Mouse (Mus musculus): ENCODE measurements at regions not wholly inside any gene's neighbourhood (a gene's known extent, or its start where the extent isn't known, plus 50 kb on each side); places are given as distances from the start of the nearest gene placed in this dataset.
"Not testable (repeated sequence)": the region's sequence is repeated elsewhere in the genome, so short reads cannot be mapped to it uniquely, and the experiment has no call there.

- H3K4me1 ChIP-seq (ENCODE audit: control insufficient read depth, insufficient read depth, low read length); ATAC-seq: not testable (repeated sequence)
- WGBS = 96% methylated on average over 4 of the region's 4 CpGs
Observed at GRCm38 (mm10) chr6:13763636-13764035, 76.1 kb downstream of the Gpr85 start.

GRCm38 (mm10) chr6:13759431-13759830, 80.3 kb downstream of the Gpr85 start:
- Histone ChIP-seq H3K36me3 (ENCODE audit: control insufficient read depth, insufficient read depth, low read length) (no peaks in the 10 kb centered on the region), H3K4me1 (ENCODE audit: control insufficient read depth, insufficient read depth, low read length) (no peaks in the 10 kb centered on the region), H3K4me3 (ENCODE audit: low read depth, low read length) (no peak overlapping the region), H3K9ac (ENCODE audit: low read depth, low read length) (no peak overlapping the region), H3K9me3 (replicated peaks; ENCODE audit: control insufficient read depth, low read length, poor library complexity, severe bottlenecking) (no peaks in the 10 kb centered on the region), H3K4me2 (ENCODE audit: low read length) (no peak overlapping the region), H3K27ac (ENCODE audit: low read length) (no peak overlapping the region), H3K27me3 (ENCODE audit: control insufficient read depth, insufficient read depth, low read depth, low read length) (no peaks in the 10 kb centered on the region)
- WGBS = 92% methylated on average over 2 of the region's 2 CpGs
- no peak for ATAC-seq

More at GRCm38 (mm10) chr6:13763636-13764035, 76.1 kb downstream of the Gpr85 start:
- not testable (repeated sequence) for H3K27ac ChIP-seq (ENCODE audit: low read length); H3K27me3 ChIP-seq (ENCODE audit: control insufficient read depth, insufficient read depth, low read depth, low read length); H3K9ac ChIP-seq (ENCODE audit: low read depth, low read length); H3K36me3 ChIP-seq (ENCODE audit: control insufficient read depth, insufficient read depth, low read length); H3K4me3 ChIP-seq (ENCODE audit: low read depth, low read length); H3K9me3 ChIP-seq (replicated peaks; ENCODE audit: control insufficient read depth, low read length, poor library complexity, severe bottlenecking); H3K4me2 ChIP-seq (ENCODE audit: low read length)

DNA sequence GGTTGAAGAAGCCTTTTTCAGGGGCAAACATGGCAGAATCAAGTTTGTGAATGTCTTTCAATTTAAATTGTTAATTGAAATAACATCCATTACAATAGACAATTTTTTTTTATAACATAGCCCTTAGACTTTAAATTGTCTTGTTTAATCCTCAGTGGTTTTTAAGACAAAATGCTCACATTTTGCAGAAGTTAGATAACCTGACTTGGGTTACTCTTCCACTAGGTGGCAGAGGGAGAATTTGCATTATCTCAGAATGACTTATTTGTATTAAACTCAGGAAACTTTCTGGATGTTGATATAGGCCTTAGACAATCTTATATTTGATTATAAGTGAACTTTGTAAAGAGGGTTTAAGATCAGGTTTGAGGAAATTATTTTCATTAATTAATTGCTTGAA, 80.8 kb downstream of the Gpr85 start:
- no peak overlapping the region for H3K9ac ChIP-seq (ENCODE audit: low read depth, low read length)
- H3K9me3 ChIP-seq (replicated peaks; ENCODE audit: control insufficient read depth, low read length, poor library complexity, severe bottlenecking) = no peaks in the 10 kb centered on the region
- H3K36me3 ChIP-seq (ENCODE audit: control insufficient read depth, insufficient read depth, low read length) = no peaks in the 10 kb centered on the region
- no peaks in the 10 kb centered on the region for H3K4me1 ChIP-seq (ENCODE audit: control insufficient read depth, insufficient read depth, low read length)
- H3K27me3 ChIP-seq (ENCODE audit: control insufficient read depth, insufficient read depth, low read depth, low read length) = no peaks in the 10 kb centered on the region
- no peak overlapping the region for H3K4me2 ChIP-seq (ENCODE audit: low read length)
- no peak for ATAC-seq
- no peak overlapping the region for H3K4me3 ChIP-seq (ENCODE audit: low read depth, low read length)
- no peak overlapping the region for H3K27ac ChIP-seq (ENCODE audit: low read length)

DNA sequence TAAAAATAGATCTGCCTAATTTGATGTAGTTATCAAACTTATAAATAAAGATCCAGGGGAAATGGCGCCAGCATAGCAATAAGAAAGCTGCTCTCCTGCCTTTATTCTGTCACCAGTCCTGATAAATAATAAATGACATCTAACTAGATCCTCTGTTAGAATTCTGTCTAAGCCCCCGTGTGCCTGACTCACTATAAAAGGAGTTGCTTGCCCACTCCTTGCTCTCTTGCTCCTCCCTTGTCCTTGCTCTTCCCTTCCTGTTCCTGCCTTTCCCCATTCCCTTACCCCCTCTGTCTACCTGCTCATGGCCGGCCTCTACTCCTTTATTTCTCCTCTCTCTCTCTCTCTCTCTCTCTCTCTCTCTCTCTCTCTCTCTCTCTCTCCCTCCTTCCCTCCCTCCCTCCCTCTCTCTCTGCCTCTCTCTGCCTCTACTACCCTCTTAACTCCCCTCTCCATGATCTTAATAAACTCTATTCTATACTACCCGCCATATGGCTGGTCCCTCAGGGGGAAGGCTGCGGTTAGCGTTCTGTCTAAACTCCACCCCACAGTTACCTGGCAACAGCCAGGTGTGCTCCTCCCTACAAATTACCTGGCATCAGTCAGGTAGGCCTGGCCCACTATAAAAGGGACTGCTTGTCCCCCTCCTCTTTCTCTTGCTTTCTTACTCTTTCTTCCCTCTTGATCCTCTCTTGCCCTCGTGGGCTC, 71.3 kb upstream of the Bmt2 start:
- Histone ChIP-seq H3K4me2 (ENCODE audit: low read length) (no peak overlapping the region), H3K9ac (ENCODE audit: low read depth, low read length) (no peak overlapping the region), H3K4me1 (ENCODE audit: control insufficient read depth, insufficient read depth, low read length) (peaks cover 6% of the 10 kb centered on the region), H3K27ac (ENCODE audit: low read length) (no peak overlapping the region), H3K36me3 (ENCODE audit: control insufficient read depth, insufficient read depth, low read length) (no peaks in the 10 kb centered on the region), H3K9me3 (replicated peaks; ENCODE audit: control insufficient read depth, low read length, poor library complexity, severe bottlenecking) (no peaks in the 10 kb centered on the region), H3K4me3 (ENCODE audit: low read depth, low read length) (no peak overlapping the region), H3K27me3 (ENCODE audit: control insufficient read depth, insufficient read depth, low read depth, low read length) (no peaks in the 10 kb centered on the region)
- ATAC-seq = peak; percentile 66; the same call in 1 of the 2 replicates
- WGBS = 52% methylated on average over 7 of the region's 7 CpGs

DNA sequence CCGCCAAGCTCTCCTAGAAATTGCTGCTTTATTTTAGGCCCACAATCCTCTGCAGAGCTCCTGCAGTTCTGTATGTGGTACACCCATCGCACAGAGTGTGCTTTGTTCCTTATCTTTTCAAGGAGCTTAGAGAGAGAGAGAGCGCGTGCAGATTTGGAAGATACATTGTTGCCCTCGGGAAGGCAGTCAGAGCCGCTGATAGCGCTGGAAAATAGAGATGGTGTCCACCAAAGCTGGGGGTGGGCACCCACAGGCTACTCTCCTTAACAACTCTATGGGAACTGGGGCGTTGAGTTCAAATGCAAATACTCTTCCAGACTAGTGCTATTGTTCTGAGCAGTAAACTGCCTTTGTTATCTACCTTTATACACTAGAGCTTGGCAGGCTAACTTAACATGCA, 70.2 kb upstream of the Bmt2 start:
- no peaks in the 10 kb centered on the region for H3K36me3 ChIP-seq (ENCODE audit: control insufficient read depth, insufficient read depth, low read length)
- peak; percentile 71 for ATAC-seq
- H3K4me1 ChIP-seq (ENCODE audit: control insufficient read depth, insufficient read depth, low read length) = peaks cover 6% of the 10 kb centered on the region
- H3K4me3 ChIP-seq (ENCODE audit: low read depth, low read length) = no peak overlapping the region
- WGBS = 6% methylated on average over 8 of the region's 8 CpGs
- H3K4me2 ChIP-seq (ENCODE audit: low read length) = peak overlapping the region; percentile 34
- H3K9ac ChIP-seq (ENCODE audit: low read depth, low read length) = no peak overlapping the region; the same call in 1 of the 2 replicates
- no peaks in the 10 kb centered on the region for H3K27me3 ChIP-seq (ENCODE audit: control insufficient read depth, insufficient read depth, low read depth, low read length)
- no peak overlapping the region for H3K27ac ChIP-seq (ENCODE audit: low read length)
- H3K9me3 ChIP-seq (replicated peaks; ENCODE audit: control insufficient read depth, low read length, poor library complexity, severe bottlenecking) = no peaks in the 10 kb centered on the region

GRCm38 (mm10) chr6:13746577-13747482, 69.1 kb upstream of the Bmt2 start:
- no peak overlapping the region for H3K9ac ChIP-seq (ENCODE audit: low read depth, low read length)
- no peaks in the 10 kb centered on the region for H3K36me3 ChIP-seq (ENCODE audit: control insufficient read depth, insufficient read depth, low read length)
- peaks cover 6% of the 10 kb centered on the region for H3K4me1 ChIP-seq (ENCODE audit: control insufficient read depth, insufficient read depth, low read length)
- no peaks in the 10 kb centered on the region for H3K9me3 ChIP-seq (replicated peaks; ENCODE audit: control insufficient read depth, low read length, poor library complexity, severe bottlenecking)
- 76% methylated on average over 8 of the region's 8 CpGs for WGBS
- no peak overlapping the region for H3K4me2 ChIP-seq (ENCODE audit: low read length)
- no peak overlapping the region for H3K4me3 ChIP-seq (ENCODE audit: low read depth, low read length)
- no peak overlapping the region for H3K27ac ChIP-seq (ENCODE audit: low read length)
- no peak for ATAC-seq
- H3K27me3 ChIP-seq (ENCODE audit: control insufficient read depth, insufficient read depth, low read depth, low read length) = no peaks in the 10 kb centered on the region
